Mouse (Mus musculus): ENCODE data around the gene Mcee. TPM values are rescaled to one million over a fixed set of nuclear protein-coding genes. Genes with fewer than 3 reads are reported as not detected.

Mcee gene
- polyA plus RNA-seq, 1 experiment from 2014 or later, result 48.7 TPM

DNA sequence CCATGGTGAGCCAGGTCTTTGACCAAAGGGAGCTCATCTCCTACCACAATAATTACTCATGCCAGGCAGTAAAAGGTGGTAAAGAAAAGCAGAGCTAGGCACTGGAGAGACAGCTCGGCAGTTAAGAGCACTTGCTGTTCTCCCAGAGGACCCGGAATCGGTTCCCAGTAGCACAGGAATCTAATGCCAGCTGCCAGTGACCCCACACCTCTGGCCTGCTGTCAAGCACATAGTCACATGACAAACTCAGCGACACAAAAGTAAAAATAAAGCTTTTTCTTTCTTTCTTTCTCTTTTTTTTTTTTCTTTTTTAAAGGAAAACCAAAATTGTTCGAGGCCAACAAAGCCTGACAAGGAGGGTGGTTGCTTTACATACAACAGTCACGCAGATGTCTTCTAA lies 22.6 kb upstream of the Mcee start:
- no peaks in the 10 kb centered on the region for H3K27me3 ChIP-seq
- H3K4me2 ChIP-seq (replicated peaks), result no peak overlapping the region
- H3K36me3 ChIP-seq, result peaks cover 34% of the 10 kb centered on the region
- H3K9me3 ChIP-seq, result no peaks in the 10 kb centered on the region
- 86% methylated on average over 6 of the region's 6 CpGs for WGBS
- ATAC-seq (ENCODE audit: insufficient number of reproducible peaks, insufficient read depth, low FRiP score, low TSS enrichment), result no peak
- peaks cover 4% of the 10 kb centered on the region; the same call in 1 of the 2 replicates for H3K4me1 ChIP-seq
- H3K27ac ChIP-seq, result no peak overlapping the region
- no peak overlapping the region for H3K9ac ChIP-seq
- H3K4me3 ChIP-seq, result no peak overlapping the region

DNA sequence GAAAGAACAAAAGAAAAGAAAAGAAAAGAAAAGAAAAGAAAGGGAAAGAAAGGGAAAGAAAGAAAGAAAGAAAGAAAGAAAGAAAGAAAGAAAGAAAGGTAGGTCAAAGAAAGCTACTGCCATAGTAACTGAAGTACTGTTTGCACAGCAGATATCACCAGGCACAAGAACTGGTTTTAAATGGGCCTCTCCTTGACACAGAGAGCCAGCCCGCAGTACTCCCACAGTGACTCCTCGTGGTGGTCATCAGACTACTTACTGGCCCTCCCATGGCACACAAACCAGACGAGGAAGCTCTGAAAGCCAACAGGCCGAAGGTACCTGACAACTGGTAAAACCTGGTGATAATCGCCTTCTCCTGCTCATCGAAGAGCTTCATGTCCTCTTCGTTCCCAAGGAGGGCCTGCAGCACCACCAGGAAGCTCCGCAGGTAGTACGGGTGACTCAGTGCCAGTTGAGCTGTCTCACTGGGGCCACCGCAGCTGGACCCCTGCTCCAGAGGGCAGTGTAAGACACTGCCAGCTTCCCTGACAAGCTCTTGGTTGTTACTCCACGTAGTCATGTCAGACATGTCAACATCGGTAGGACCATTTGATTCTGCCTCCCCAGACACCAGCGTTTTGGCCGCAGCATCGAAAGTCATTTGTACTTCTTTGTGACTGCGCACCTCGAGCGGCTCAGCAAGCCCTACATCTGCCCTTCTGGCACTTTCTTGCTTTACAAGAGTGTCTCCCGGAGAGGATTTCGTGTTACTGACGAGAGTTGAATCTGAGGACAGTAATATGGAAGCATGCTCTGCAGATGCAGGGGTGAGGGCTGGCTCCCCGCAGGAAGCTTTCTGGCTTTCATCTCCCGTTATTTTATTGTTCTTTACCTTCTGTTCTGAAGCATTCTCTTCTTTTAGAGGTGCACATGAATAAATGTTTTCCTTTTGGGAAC lies 20.2 kb upstream of the Mcee start:
- Histone ChIP-seq H3K4me3 (no peak overlapping the region), H3K9ac (no peak overlapping the region), H3K4me2 (replicated peaks) (no peak overlapping the region), H3K27ac (no peak overlapping the region), H3K4me1 (peaks cover 4% of the 10 kb centered on the region; the same call in 1 of the 2 replicates), H3K36me3 (peaks cover 26% of the 10 kb centered on the region), H3K9me3 (no peaks in the 10 kb centered on the region), H3K27me3 (no peaks in the 10 kb centered on the region)
- 92% methylated on average over 23 of the region's 23 CpGs for WGBS
- no peak for ATAC-seq (ENCODE audit: insufficient number of reproducible peaks, insufficient read depth, low FRiP score, low TSS enrichment)

DNA sequence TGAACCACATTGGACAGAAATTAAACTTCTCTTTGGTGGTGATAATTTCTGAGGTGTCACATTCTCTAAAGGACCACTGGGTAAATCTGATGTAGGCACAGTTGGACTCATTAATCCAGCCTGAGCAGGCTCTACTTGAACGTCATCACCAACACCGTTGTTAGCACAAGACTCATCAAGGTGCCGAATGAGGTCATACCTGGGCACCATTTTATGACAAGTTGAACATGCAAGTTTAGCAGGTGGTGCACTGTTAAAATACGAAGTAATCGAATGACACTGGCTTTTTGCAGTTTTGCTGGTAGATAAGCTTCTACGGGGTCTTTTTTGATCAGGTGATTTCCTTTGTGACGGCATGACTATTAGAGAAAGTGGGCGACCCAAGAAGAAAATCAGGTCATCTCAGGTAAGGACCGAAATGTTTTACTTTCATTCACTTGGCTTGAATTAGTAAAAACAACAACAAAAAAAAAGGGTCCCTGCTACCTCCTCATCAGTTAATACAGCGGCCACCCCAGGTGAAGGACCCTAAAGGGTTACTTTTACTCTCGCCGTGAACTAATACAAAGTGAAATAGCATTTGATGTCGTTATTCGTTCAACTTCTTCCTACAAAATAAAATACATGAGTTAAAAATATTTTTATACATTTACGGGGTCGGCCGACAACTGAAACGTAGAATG lies 19.1 kb upstream of the Mcee start:
- peak overlapping the region; percentile 97 for H3K27ac ChIP-seq
- peaks cover 4% of the 10 kb centered on the region; the same call in 1 of the 2 replicates for H3K4me1 ChIP-seq
- H3K27me3 ChIP-seq, result no peaks in the 10 kb centered on the region
- H3K9me3 ChIP-seq, result no peaks in the 10 kb centered on the region
- H3K36me3 ChIP-seq, result peaks cover 34% of the 10 kb centered on the region
- H3K9ac ChIP-seq, result peak overlapping the region; percentile 64
- 13% methylated on average over 18 of the region's 18 CpGs for WGBS
- H3K4me3 ChIP-seq, result peak overlapping the region; percentile 58
- peak overlapping the region; percentile 65 for H3K4me2 ChIP-seq (replicated peaks)
- no peak for ATAC-seq (ENCODE audit: insufficient number of reproducible peaks, insufficient read depth, low FRiP score, low TSS enrichment)

DNA sequence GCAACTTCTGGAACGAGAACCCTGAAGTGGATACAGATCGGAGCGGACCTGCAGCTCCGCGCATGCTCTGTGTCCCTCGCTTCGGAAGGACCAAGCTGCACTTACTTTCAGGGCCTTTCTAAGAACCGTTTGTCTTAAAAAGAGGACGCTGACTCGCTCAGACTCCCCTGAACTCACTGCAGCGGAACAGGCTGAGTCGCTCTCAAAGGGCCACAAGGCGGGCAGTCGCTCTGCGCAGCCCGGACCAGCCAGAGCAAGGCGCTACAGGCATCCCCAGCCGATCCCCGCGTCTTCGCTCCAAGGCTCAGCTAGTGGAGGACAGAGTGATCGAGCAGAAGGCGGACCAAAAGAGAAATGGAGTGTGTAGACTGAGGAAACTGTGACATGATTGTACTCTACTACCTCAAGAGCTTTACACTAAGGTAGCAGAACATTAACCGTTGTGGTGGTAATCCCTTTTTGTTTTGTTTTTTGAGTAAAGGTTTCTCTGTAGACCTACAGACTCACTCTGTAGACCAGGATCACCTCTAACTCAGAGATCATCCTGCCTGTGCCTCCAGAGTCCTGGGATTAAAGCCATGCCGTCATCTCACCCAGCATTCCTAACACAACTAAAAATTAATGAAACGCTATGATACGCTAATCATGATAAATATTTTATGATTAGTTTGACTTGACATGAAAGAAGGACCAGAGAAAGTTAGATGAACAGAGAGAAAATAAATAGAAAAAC lies 18.4 kb upstream of the Mcee start, which contains the start of gene Fan1:
Fan1 (minus strand) TSS at position 266 of the 733 bp plus-strand sequence.
- H3K27ac ChIP-seq, result peak within 1 kb of the TSS; percentile 97
- peak within 1 kb of the TSS; percentile 65 for H3K4me2 ChIP-seq (replicated peaks)
- peak within 1 kb of the TSS; percentile 58 for H3K4me3 ChIP-seq
- H3K27me3 ChIP-seq, result no peaks in the 10 kb centered on the region
- H3K9ac ChIP-seq, result peak within 1 kb of the TSS; percentile 64
- 4% methylated on average over 27 of the region's 27 CpGs for WGBS
- peaks cover 4% of the 10 kb centered on the region; the same call in 1 of the 2 replicates for H3K4me1 ChIP-seq
- peaks cover 34% of the 10 kb centered on the region for H3K36me3 ChIP-seq
- no peaks in the 10 kb centered on the region for H3K9me3 ChIP-seq
- ATAC-seq (ENCODE audit: insufficient number of reproducible peaks, insufficient read depth, low FRiP score, low TSS enrichment), result peak; percentile 93

DNA sequence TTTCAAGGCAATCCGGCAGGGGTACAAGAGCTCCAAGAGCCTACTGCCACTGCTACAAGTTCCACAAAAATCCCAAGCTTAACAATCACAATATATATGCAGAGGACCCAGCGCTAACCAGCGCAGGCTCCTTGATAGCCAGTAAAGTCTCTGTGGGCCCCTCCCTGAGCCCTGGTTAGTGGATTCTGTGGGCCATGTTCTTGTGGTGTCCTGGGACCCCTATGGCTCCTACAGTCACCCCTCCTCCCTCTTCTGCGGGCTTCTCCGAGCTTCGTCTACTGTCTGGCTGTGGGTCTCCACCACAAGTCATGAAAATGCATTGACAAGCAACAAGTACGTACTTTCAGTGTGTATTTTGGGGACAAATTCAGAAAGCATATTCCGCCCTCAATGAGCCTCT lies 928 bp upstream of the Mcee start:
- Histone ChIP-seq H3K4me3 (peak overlapping the region; percentile 77), H3K27ac (0 out of 2 replicates have a peak overlapping the region, but pooled peaks have one; percentile 79), H3K9me3 (no peaks in the 10 kb centered on the region), H3K36me3 (peaks cover 20% of the 10 kb centered on the region), H3K27me3 (no peaks in the 10 kb centered on the region), H3K4me2 (replicated peaks) (peak overlapping the region; percentile 96), H3K4me1 (peaks cover 4% of the 10 kb centered on the region), H3K9ac (peak overlapping the region; percentile 76)
- ATAC-seq (ENCODE audit: insufficient number of reproducible peaks, insufficient read depth, low FRiP score, low TSS enrichment), result no peak
- 3% methylated on average over 8 of the region's 8 CpGs for WGBS

DNA sequence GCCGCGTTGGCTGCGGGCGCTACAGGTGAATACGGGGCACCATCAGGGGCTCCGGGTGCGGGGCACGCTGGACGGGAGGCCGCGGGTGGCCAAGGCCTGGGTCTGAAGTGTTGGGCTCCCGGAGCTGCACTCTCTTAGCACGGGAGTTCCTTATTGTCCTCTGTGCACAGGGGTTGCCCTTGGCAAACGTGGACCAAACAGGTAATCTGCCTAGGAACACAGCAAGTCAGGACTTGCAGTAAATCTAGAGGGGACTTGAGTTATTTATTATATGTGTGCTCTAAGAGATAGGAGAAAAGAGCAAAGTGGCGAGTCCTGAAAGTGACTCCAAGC lies 378 bp downstream of the Mcee start:
- ATAC-seq (ENCODE audit: insufficient number of reproducible peaks, insufficient read depth, low FRiP score, low TSS enrichment), result peak; percentile 57; the same call in 1 of the 2 replicates

DNA sequence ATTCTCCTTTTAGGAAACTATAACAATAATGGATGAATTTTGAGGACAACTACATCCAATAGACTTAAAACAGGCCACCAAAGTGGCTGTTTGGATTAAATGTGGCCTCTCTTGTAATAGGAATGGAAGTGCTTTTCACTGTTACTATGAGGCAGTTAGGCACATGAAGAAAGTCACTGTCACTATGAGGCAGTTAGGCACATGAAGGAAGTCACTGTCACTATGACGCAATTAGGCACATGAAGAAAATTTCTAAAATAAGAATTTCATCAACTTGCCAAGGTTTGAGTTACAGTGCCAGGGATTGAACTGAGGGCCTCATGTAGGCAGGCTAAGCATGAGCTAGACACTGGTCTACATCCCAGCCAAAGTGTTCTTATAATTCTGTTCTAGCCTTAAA lies 8.3 kb downstream of the Mcee start:
- ATAC-seq (ENCODE audit: insufficient number of reproducible peaks, insufficient read depth, low FRiP score, low TSS enrichment), result no peak
- Histone ChIP-seq H3K27me3 (no peaks in the 10 kb centered on the region), H3K9ac (no peak overlapping the region), H3K4me1 (no peaks in the 10 kb centered on the region), H3K4me3 (no peak overlapping the region), H3K9me3 (no peaks in the 10 kb centered on the region), H3K27ac (no peak overlapping the region), H3K4me2 (replicated peaks) (no peak overlapping the region), H3K36me3 (no peaks in the 10 kb centered on the region)
- 92% methylated on average over 1 of the region's 1 CpGs for WGBS

More for the DNA sequence above, 378 bp downstream of the Mcee start:
- Histone ChIP-seq H3K27ac (peak overlapping the region; percentile 79), H3K4me2 (replicated peaks) (peak overlapping the region; percentile 96), H3K9me3 (no peaks in the 10 kb centered on the region), H3K27me3 (no peaks in the 10 kb centered on the region), H3K4me1 (peaks cover 4% of the 10 kb centered on the region), H3K9ac (peak overlapping the region; percentile 72), H3K4me3 (peak overlapping the region; percentile 77), H3K36me3 (peaks cover 14% of the 10 kb centered on the region)
- 2% methylated on average over 15 of the region's 15 CpGs for WGBS

DNA sequence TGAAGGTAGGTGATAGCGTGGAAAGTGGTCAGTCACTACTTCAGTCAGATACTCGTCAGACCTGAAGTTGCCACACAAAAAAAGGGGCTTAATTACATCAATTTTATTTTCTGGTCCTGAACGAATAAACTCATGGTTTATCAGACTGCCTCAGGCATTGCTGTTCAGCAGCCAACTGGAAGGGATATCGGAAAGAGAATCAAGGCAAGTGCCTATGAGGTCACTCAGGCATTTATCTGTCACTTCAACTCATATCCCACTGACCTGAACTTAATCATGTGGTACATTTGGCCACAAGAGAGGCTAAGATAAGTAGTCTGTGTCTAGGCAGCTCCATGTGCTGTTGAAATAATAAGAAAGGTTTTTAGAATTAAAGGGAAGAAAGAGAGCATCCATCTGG lies 10.0 kb downstream of the Mcee start:
- no peak for ATAC-seq (ENCODE audit: insufficient number of reproducible peaks, insufficient read depth, low FRiP score, low TSS enrichment)
- H3K4me3 ChIP-seq, result no peak overlapping the region
- H3K9me3 ChIP-seq, result no peaks in the 10 kb centered on the region
- 85% methylated on average over 4 of the region's 4 CpGs for WGBS
- H3K36me3 ChIP-seq, result no peaks in the 10 kb centered on the region
- H3K27me3 ChIP-seq, result no peaks in the 10 kb centered on the region
- H3K9ac ChIP-seq, result no peak overlapping the region
- no peaks in the 10 kb centered on the region for H3K4me1 ChIP-seq
- no peak overlapping the region for H3K4me2 ChIP-seq (replicated peaks)
- H3K27ac ChIP-seq, result no peak overlapping the region

DNA sequence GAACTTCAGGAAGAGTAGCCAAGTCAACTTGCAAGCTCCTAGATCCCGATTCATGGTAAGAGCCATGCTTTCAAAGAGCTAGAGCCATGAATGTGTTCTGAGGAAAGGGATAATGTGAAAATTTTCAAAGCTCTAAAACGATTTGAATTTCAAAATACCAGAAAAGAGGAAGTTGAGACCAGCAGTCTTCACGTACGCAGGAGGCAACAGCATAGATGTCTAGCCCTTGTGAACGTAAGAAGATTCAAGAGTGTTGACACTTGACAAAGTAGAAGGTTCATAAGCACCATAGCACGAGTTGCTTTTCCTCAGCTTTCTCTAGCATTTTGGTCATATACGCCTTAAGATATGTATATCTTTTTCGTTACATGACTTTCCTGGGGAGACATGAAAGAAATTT lies 11.6 kb downstream of the Mcee start:
- no peaks in the 10 kb centered on the region for H3K9me3 ChIP-seq
- WGBS, result 90% methylated on average over 8 of the region's 8 CpGs
- H3K27me3 ChIP-seq, result no peaks in the 10 kb centered on the region
- H3K4me2 ChIP-seq (replicated peaks), result no peak overlapping the region
- H3K4me3 ChIP-seq, result no peak overlapping the region
- H3K9ac ChIP-seq, result no peak overlapping the region
- no peak for ATAC-seq (ENCODE audit: insufficient number of reproducible peaks, insufficient read depth, low FRiP score, low TSS enrichment)
- H3K36me3 ChIP-seq, result no peaks in the 10 kb centered on the region
- no peaks in the 10 kb centered on the region for H3K4me1 ChIP-seq
- H3K27ac ChIP-seq, result no peak overlapping the region

DNA sequence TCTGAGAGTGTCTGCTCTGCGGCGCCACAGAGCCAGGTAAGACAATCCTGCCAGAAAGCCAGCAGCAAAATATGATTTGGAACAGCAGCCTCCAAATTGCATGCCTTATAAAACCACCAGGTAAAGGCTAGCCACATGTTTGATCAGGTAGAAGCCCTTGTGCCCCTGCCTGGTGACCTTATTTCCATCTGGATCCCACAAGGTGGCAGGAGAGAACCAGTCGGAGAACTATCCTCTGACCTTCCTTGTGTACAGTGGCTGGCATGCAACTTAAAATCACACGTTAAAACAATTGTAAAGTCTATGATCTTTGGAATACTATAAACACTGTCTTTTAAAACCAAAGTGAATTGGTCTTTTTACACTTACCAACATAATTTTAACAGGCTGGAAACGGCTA lies 32.5 kb downstream of the Mcee start:
- Histone ChIP-seq H3K4me3 (no peak overlapping the region), H3K9ac (no peak overlapping the region), H3K36me3 (no peaks in the 10 kb centered on the region), H3K4me1 (no peaks in the 10 kb centered on the region), H3K27me3 (no peaks in the 10 kb centered on the region), H3K4me2 (replicated peaks) (no peak overlapping the region), H3K27ac (no peak overlapping the region), H3K9me3 (no peaks in the 10 kb centered on the region)
- no peak for ATAC-seq (ENCODE audit: insufficient number of reproducible peaks, insufficient read depth, low FRiP score, low TSS enrichment)
- 58% methylated on average over 5 of the region's 5 CpGs for WGBS
